In genomic region chr5:122062479-122062878, GRCm38 (mm10) we compare ENCODE assay signal across 16 mouse cellular contexts. TPM values are rescaled to one million over a fixed set of nuclear protein-coding genes. Genes with fewer than 3 reads are reported as not detected.
DNase-seq lines count a peak whose midpoint lies in the region; ATAC-seq and TF ChIP-seq lines count a peak whose summit lies in the region.
"Had no signal": no experiment of that assay in that cellular context is flagged by ENCODE, and none has a peak within 500 bp of the region (broad histone marks: within the 10 kb centered on the region; RNA-seq: fewer than 3 reads in every experiment).

No protein-coding gene starts in this region.

- H3K4me1 ChIP-seq in heart, embryonic 11.5 days (ENCODE audit: control insufficient read depth, insufficient read depth, low read length): peaks cover 31% of the 10 kb centered on the region
- H3K4me1 ChIP-seq in heart, adult 2 months (ENCODE audit: control insufficient read depth, insufficient read depth, low read length): no peaks in the 10 kb centered on the region; the same call in 1 of the 2 replicates
- H3K4me1 ChIP-seq in kidney, embryonic 15.5 days: peaks cover 45% of the 10 kb centered on the region
- peaks cover 9% of the 10 kb centered on the region for H3K4me1 ChIP-seq in midbrain, embryonic 16.5 days (ENCODE audit: control insufficient read depth, insufficient read depth, low read length)
- peaks cover 35% of the 10 kb centered on the region for H3K4me1 ChIP-seq in midbrain, embryonic 10.5 days
- peaks cover 3% of the 10 kb centered on the region; the same call in 1 of the 2 replicates for H3K4me1 ChIP-seq in stomach, embryonic 15.5 days

- DNase-seq in heart, adult 2 months: no peak
- no peak for DNase-seq in kidney, postnatal 25 days
- DNase-seq in midbrain, embryonic 10.5 days (ENCODE audit: low spot score): no peak
- DNase-seq in urinary bladder, postnatal 36 days (ENCODE audit: low spot score in 2 of 2): no peak
- DNase-seq: adrenal gland, adult 8-10 months; gastrocnemius, postnatal 10 days; thymus, postnatal 14 days had no signal

- intact Hi-C loops in heart, adult 2 months (cut with DNase I): no loop called here

- no peaks in the 10 kb centered on the region; the same call in 1 of the 2 replicates for H3K9me3 ChIP-seq in heart, embryonic 11.5 days (replicated peaks; ENCODE audit: control insufficient read depth, low read length)
- 0 out of 2 replicates have a peak, but pooled peaks cover 3% of the 10 kb centered on the region for H3K9me3 ChIP-seq in kidney, embryonic 15.5 days (replicated peaks)
- no peaks in the 10 kb centered on the region for H3K9me3 ChIP-seq in midbrain, embryonic 16.5 days (replicated peaks; ENCODE audit: control insufficient read depth, low read length, poor library complexity, severe bottlenecking)
- peaks cover 6% of the 10 kb centered on the region for H3K9me3 ChIP-seq in midbrain, embryonic 10.5 days (replicated peaks)
- H3K9me3 ChIP-seq in stomach, embryonic 15.5 days: no peaks in the 10 kb centered on the region

- no peak for TF ChIP-seq POLR2A in heart, adult 2 months (IDR thresholded peaks at IDR 0.05; ENCODE audit: insufficient read depth, low read depth, low read length)

- H3K4me2 ChIP-seq in heart, embryonic 11.5 days: peak overlapping the region; percentile 56
- peak overlapping the region; percentile 50 for H3K4me2 ChIP-seq in kidney, embryonic 15.5 days
- H3K4me2 ChIP-seq in midbrain, embryonic 16.5 days (ENCODE audit: low read length): peak overlapping the region; percentile 22
- no peak overlapping the region for H3K4me2 ChIP-seq in stomach, embryonic 15.5 days
- H3K4me2 ChIP-seq: forebrain, embryonic 13.5 days had no signal

- no peak for TF ChIP-seq CTCF in heart, adult 2 months (IDR thresholded peaks at IDR 0.05)

- no peaks in the 10 kb centered on the region for H3K79me2 ChIP-seq in heart, adult 2 months (replicated peaks; ENCODE audit: control insufficient read depth, insufficient read depth, low read length)

- no peaks in the 10 kb centered on the region for H3K36me3 ChIP-seq in heart, embryonic 11.5 days (ENCODE audit: control insufficient read depth, insufficient read depth, low read length)
- H3K36me3 ChIP-seq in heart, adult 2 months (ENCODE audit: control insufficient read depth, insufficient read depth, low read length): no peaks in the 10 kb centered on the region
- no peaks in the 10 kb centered on the region for H3K36me3 ChIP-seq in kidney, embryonic 15.5 days
- no peaks in the 10 kb centered on the region for H3K36me3 ChIP-seq in midbrain, embryonic 16.5 days (ENCODE audit: control insufficient read depth, insufficient read depth, low read length)
- H3K36me3 ChIP-seq in midbrain, embryonic 10.5 days: no peaks in the 10 kb centered on the region
- no peaks in the 10 kb centered on the region for H3K36me3 ChIP-seq in stomach, embryonic 15.5 days

- peak overlapping the region; percentile 84 for H3K27ac ChIP-seq in heart, embryonic 11.5 days (ENCODE audit: low read depth, low read length)
- no peak overlapping the region for H3K27ac ChIP-seq in heart, adult 2 months
- 0 out of 2 replicates have a peak overlapping the region, but pooled peaks have one; percentile 14 for H3K27ac ChIP-seq in kidney, embryonic 15.5 days
- peak overlapping the region; percentile 5; the same call in 1 of the 2 replicates for H3K27ac ChIP-seq in midbrain, embryonic 16.5 days (ENCODE audit: low read length)
- H3K27ac ChIP-seq in midbrain, embryonic 10.5 days (replicated peaks): no peak overlapping the region
- H3K27ac ChIP-seq in stomach, embryonic 15.5 days: no peak overlapping the region
- H3K27ac ChIP-seq: forebrain, embryonic 13.5 days; liver, embryonic 14.5 days had no signal

- peak overlapping the region; percentile 49 for H3K9ac ChIP-seq in heart, embryonic 11.5 days (ENCODE audit: low read depth, low read length)
- no peak overlapping the region for H3K9ac ChIP-seq in heart, adult 2 months (ENCODE audit: low read depth, low read length)
- no peak overlapping the region for H3K9ac ChIP-seq in kidney, embryonic 15.5 days
- H3K9ac ChIP-seq in midbrain, embryonic 16.5 days (ENCODE audit: low read depth, low read length): no peak overlapping the region
- no peak overlapping the region for H3K9ac ChIP-seq in stomach, embryonic 15.5 days
- H3K9ac ChIP-seq: forebrain, embryonic 13.5 days; liver, embryonic 14.5 days had no signal

- ATAC-seq in heart, embryonic 11.5 days (replicated peaks; ENCODE audit: insufficient number of reproducible peaks, low FRiP score, low TSS enrichment): no peak
- no peak; the same call in 1 of the 2 replicates for ATAC-seq in kidney, embryonic 15.5 days (replicated peaks; ENCODE audit: low FRiP score)
- no peak for ATAC-seq in midbrain, embryonic 16.5 days
- ATAC-seq in stomach, embryonic 15.5 days (ENCODE audit: insufficient read depth, low FRiP score, low read depth): peak; percentile 16; the same call in 1 of the 2 replicates
- ATAC-seq: forebrain, embryonic 13.5 days; Patski had no signal

- H3K4me3 ChIP-seq in heart, embryonic 11.5 days (ENCODE audit: low read depth, low read length): peak overlapping the region; percentile 12; the same call in 1 of the 2 replicates
- H3K4me3 ChIP-seq in heart, adult 2 months: no peak overlapping the region
- no peak overlapping the region for H3K4me3 ChIP-seq in kidney, embryonic 15.5 days (replicated peaks)
- no peak overlapping the region for H3K4me3 ChIP-seq in midbrain, embryonic 16.5 days (ENCODE audit: low read depth, low read length)
- no peak overlapping the region for H3K4me3 ChIP-seq in midbrain, embryonic 10.5 days
- no peak overlapping the region for H3K4me3 ChIP-seq in stomach, embryonic 15.5 days (replicated peaks)
- H3K4me3 ChIP-seq: forebrain, embryonic 13.5 days; left cerebral cortex, adult 2 months had no signal

- no peak for TF ChIP-seq EP300 in heart, adult 2 months (IDR thresholded peaks at IDR 0.05; ENCODE audit: insufficient read depth, low read depth, low read length)

- H3K27me3 ChIP-seq in heart, embryonic 11.5 days (ENCODE audit: control insufficient read depth, insufficient read depth, low read length): no peaks in the 10 kb centered on the region
- no peaks in the 10 kb centered on the region for H3K27me3 ChIP-seq in heart, adult 2 months (ENCODE audit: control insufficient read depth, insufficient read depth, low read length)
- H3K27me3 ChIP-seq in kidney, embryonic 15.5 days: no peaks in the 10 kb centered on the region; the same call in 1 of the 2 replicates
- no peaks in the 10 kb centered on the region; the same call in 1 of the 2 replicates for H3K27me3 ChIP-seq in midbrain, embryonic 16.5 days (ENCODE audit: control insufficient read depth, insufficient read depth, low read depth, low read length)
- peaks cover 5% of the 10 kb centered on the region; the same call in 1 of the 2 replicates for H3K27me3 ChIP-seq in midbrain, embryonic 10.5 days (ENCODE audit: low read depth, poor library complexity, severe bottlenecking)
- no peaks in the 10 kb centered on the region for H3K27me3 ChIP-seq in stomach, embryonic 15.5 days (replicated peaks)
- H3K27me3 ChIP-seq: forebrain, embryonic 13.5 days had no signal

- WGBS in heart, embryonic 11.5 days (ENCODE audit: insufficient replicate concordance): 19% methylated on average over 12 of the region's 12 CpGs
- WGBS in heart, adult 2 months: 7% methylated on average over 12 of the region's 12 CpGs
- 9% methylated on average over 12 of the region's 12 CpGs for WGBS in kidney, embryonic 15.5 days
- 42% methylated on average over 12 of the region's 12 CpGs for WGBS in midbrain, embryonic 16.5 days
- 49% methylated on average over 12 of the region's 12 CpGs for WGBS in midbrain, embryonic 10.5 days
- 13% methylated on average over 12 of the region's 12 CpGs for WGBS in stomach, embryonic 15.5 days

RNA-seq across cellular contexts. Expression of gene Cux2, which starts 12.6 kb away (rescaled TPM):
- polyA plus RNA-seq in heart, embryonic 11.5 days (2014; fragmentation: Nextera tagmentation; extraction: Ambion mirVana): 4.7 and 7.1 TPM in 2 replicates
- 10 to 100 TPM; 18.1 to 18.4 TPM for total RNA-seq in heart, adult 2 months (2021)
- 11.4 and 16.7 TPM in 2 replicates for polyA plus RNA-seq in heart, adult 2 months (2012; rRNA removed)
- polyA plus RNA-seq in kidney, embryonic 15.5 days (2015; fragmentation: Nextera tagmentation; extraction: Ambion mirVana): 8.7 and 9.9 TPM in 2 replicates
- polyA plus RNA-seq in midbrain, embryonic 16.5 days (2015; fragmentation: Nextera tagmentation; extraction: Ambion mirVana): 20.1 and 20.2 TPM in 2 replicates
- polyA plus RNA-seq in midbrain, embryonic 10.5 days (2016; fragmentation: Nextera tagmentation; extraction: Ambion mirVana): 6.4 and 10.2 TPM in 2 replicates
- polyA plus RNA-seq in stomach, embryonic 15.5 days (2015; fragmentation: Nextera tagmentation; extraction: Ambion mirVana): 5.8 and 6.2 TPM in 2 replicates

RNA-seq across cellular contexts. Expression of gene Myl2, which starts 38.3 kb away (rescaled TPM):
- 6,790 and 6,847 TPM in 2 replicates for polyA plus RNA-seq in heart, embryonic 11.5 days (2014; fragmentation: Nextera tagmentation; extraction: Ambion mirVana)
- over 10,000 TPM; 18,797 to 22,206 TPM for total RNA-seq in heart, adult 2 months (2021)
- 7,725 and 11,177 TPM in 2 replicates for polyA plus RNA-seq in heart, adult 2 months (2012; rRNA removed)
- polyA plus RNA-seq in kidney, embryonic 15.5 days (2015; fragmentation: Nextera tagmentation; extraction: Ambion mirVana): 0.78 and 2.3 TPM in 2 replicates
- polyA plus RNA-seq in midbrain, embryonic 16.5 days (2015; fragmentation: Nextera tagmentation; extraction: Ambion mirVana): 1.6 and 2.4 TPM in 2 replicates
- polyA plus RNA-seq in midbrain, embryonic 10.5 days (2016; fragmentation: Nextera tagmentation; extraction: Ambion mirVana): 0.43 and 0.59 TPM in 2 replicates
- 4.6 and 12.9 TPM in 2 replicates for polyA plus RNA-seq in stomach, embryonic 15.5 days (2015; fragmentation: Nextera tagmentation; extraction: Ambion mirVana)
- total RNA-seq: adrenal gland, adult 8-10 months had no signal
- polyA plus RNA-seq: Patski; small intestine, adult 2 months had no signal

Comparison
In these comparisons a context has a peak if more than half of its experiments do, and no peak if none do; other contexts are left out.
1. H3K27ac ChIP-seq: peak in heart, embryonic 11.5 days (single experiment), kidney, embryonic 15.5 days (single experiment) and midbrain, embryonic 16.5 days (single experiment); none in heart, adult 2 months (single experiment), midbrain, embryonic 10.5 days (single experiment) and stomach, embryonic 15.5 days (single experiment).
2. RNA of gene Myl2, which starts 38.3 kb away (polyA plus RNA-seq): 7,725 to 11,177 TPM in heart, adult 2 months and 6,790 to 6,847 TPM in heart, embryonic 11.5 days; 4.6 to 12.9 TPM in stomach, embryonic 15.5 days, 1.6 to 2.4 TPM in midbrain, embryonic 16.5 days, 0.78 to 2.3 TPM in kidney, embryonic 15.5 days and 0.43 to 0.59 TPM in midbrain, embryonic 10.5 days; every median in the first group is over 100 times any median in the second.